Mouse (Mus musculus) megakaryocyte, embryonic 14.5 days (primary cell): ENCODE data around the gene Vti1b. TPM values are rescaled to one million over a fixed set of nuclear protein-coding genes. Genes with fewer than 3 reads are reported as not detected.

Experiments used
- H3K27me3 ChIP-seq: replicated peaks from 2 replicates; pipeline ENCODE3; 2012; ENCODE audit warnings: inconsistent platforms
- H3K36me3 ChIP-seq: replicated peaks from 2 replicates; pipeline ENCODE3; 2012; ENCODE audit warnings: low read length, inconsistent platforms, mixed read lengths
- H3K4me1 ChIP-seq: 2 replicates; pipeline ENCODE4 v1.6.1; 2012; ENCODE audit warnings: inconsistent platforms
- H3K4me3 ChIP-seq: replicated peaks from 2 replicates; pipeline ENCODE3; 2012; ENCODE audit warnings: moderate library complexity, mild to moderate bottlenecking, inconsistent platforms
- H3K9me3 ChIP-seq: 2 replicates; pipeline ENCODE4 v1.6.1; 2012; ENCODE audit warnings: inconsistent platforms
- FLI1 ChIP-seq: IDR thresholded peaks from 2 replicates; pipeline ENCODE4 v1.6.1; 2012; ENCODE audit warnings: low read length, inconsistent platforms, mixed read lengths
- GATA1 ChIP-seq: IDR thresholded peaks from 3 replicates; pipeline ENCODE4 v1.6.1; 2012; ENCODE audit warnings: mixed read lengths, low read length, inconsistent platforms, borderline replicate concordance
- polyA plus RNA-seq: library from polyadenylated mRNA; stranded (reverse); fragments of >175 nt; gene quantifications from 2 replicates; pipeline ENCODE4 v1.2.3, GENCODE M21; 2012; ENCODE audit warnings: low replicate concordance; ENCODE audit not compliant: insufficient read depth

The Vti1b gene
- polyA plus RNA-seq, 1 experiment, result 102 TPM

DNA sequence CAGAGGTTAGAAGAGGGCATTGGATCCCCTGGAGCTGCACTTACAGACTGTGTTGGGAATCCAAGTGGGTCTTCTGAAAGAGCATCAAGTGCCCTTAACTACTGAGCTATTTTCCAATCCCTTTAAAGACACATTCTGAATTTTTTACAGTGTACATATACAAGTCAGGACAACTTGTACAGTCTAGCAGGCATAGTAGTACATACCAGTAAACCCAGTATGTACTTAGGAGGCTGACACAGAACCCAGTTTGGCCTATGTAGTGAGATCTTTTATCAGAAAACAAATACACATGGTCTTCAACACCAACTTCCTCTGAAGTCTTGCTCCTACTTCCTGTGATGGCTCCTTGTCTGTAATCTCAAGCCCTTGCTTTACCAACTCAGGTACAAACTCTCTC is 33.5 kb downstream of the Vti1b start:
- H3K4me1 ChIP-seq, result peaks cover 5% of the 10 kb centered on the region; the same call in 1 of the 2 replicates
- H3K4me3 ChIP-seq, result no peak overlapping the region

GRCm38 (mm10) chr12:79136949-79137348 is 35.5 kb downstream of the Vti1b start:
- Histone ChIP-seq H3K36me3 (no peaks in the 10 kb centered on the region), H3K9me3 (peaks cover 6% of the 10 kb centered on the region; the same call in 1 of the 2 replicates)
- no peak for TF ChIP-seq FLI1
- TF ChIP-seq GATA1, result no peak

More for the DNA sequence above, 33.5 kb downstream of the Vti1b start:
- Histone ChIP-seq H3K36me3 (no peaks in the 10 kb centered on the region), H3K9me3 (no peaks in the 10 kb centered on the region), H3K27me3 (peaks cover 8% of the 10 kb centered on the region)
- no peak for TF ChIP-seq FLI1

GRCm38 (mm10) chr12:79135105-79135504 is 37.4 kb downstream of the Vti1b start:
- H3K36me3 ChIP-seq, result no peaks in the 10 kb centered on the region
- TF ChIP-seq FLI1 (no peak), GATA1 (no peak)
- peaks cover 27% of the 10 kb centered on the region for H3K4me1 ChIP-seq
- H3K4me3 ChIP-seq, result no peak overlapping the region
- peaks cover 6% of the 10 kb centered on the region; the same call in 1 of the 2 replicates for H3K9me3 ChIP-seq
- peaks cover 44% of the 10 kb centered on the region for H3K27me3 ChIP-seq

More at GRCm38 (mm10) chr12:79136949-79137348, 35.5 kb downstream of the Vti1b start:
- H3K27me3 ChIP-seq, result peaks cover 26% of the 10 kb centered on the region
- H3K4me1 ChIP-seq, result peaks cover 9% of the 10 kb centered on the region
- no peak overlapping the region for H3K4me3 ChIP-seq

- TF ChIP-seq FLI1 (no peak), GATA1 (no peak)
- Histone ChIP-seq H3K4me3 (no peak overlapping the region), H3K36me3 (no peaks in the 10 kb centered on the region), H3K9me3 (peaks cover 6% of the 10 kb centered on the region; the same call in 1 of the 2 replicates), H3K27me3 (peaks cover 44% of the 10 kb centered on the region), H3K4me1 (peaks cover 27% of the 10 kb centered on the region)
These were observed 37.8 kb downstream of the Vti1b start for GRCm38 (mm10) chr12:79134676-79135075.

- H3K4me3 ChIP-seq, result peak overlapping the region; percentile 75
These were observed 40.6 kb downstream of the Vti1b start for GRCm38 (mm10) chr12:79131706-79132460.

DNA sequence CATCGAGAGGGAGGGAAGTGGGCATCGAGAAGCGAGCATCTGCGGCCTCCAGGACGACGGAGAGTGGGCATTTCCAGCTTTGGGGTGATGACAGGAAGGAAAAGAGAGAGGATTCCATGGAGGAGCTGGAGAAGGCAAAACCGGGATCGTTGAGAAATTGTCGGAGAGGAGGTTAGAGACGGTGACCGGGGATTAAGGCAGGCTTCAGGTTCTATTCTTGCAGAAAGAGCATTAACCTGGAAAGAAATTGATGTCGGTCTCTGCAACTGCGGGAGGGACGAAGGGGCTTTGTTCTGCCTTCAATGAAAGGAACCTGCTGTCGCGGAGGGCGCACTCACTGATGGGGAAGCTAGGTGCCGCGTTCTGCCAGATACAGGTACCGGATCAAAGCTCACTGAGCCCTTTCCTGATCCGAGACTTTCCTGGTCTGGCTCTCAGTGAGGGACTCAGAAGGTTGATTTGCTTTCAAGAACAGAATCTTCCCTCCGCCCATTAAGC is 41.2 kb downstream of the Vti1b start:
- Histone ChIP-seq H3K4me1 (peaks cover 27% of the 10 kb centered on the region), H3K27me3 (peaks cover 44% of the 10 kb centered on the region), H3K9me3 (peaks cover 6% of the 10 kb centered on the region; the same call in 1 of the 2 replicates), H3K36me3 (no peaks in the 10 kb centered on the region), H3K4me3 (peak overlapping the region; percentile 89)
- TF ChIP-seq GATA1, result no peak
- TF ChIP-seq FLI1, result no peak

More at GRCm38 (mm10) chr12:79131706-79132460, 40.6 kb downstream of the Vti1b start:
- no peaks in the 10 kb centered on the region for H3K36me3 ChIP-seq
- H3K27me3 ChIP-seq, result peaks cover 46% of the 10 kb centered on the region
- H3K9me3 ChIP-seq, result peaks cover 6% of the 10 kb centered on the region; the same call in 1 of the 2 replicates
- TF ChIP-seq FLI1 (no peak), GATA1 (no peak)
- H3K4me1 ChIP-seq, result peaks cover 27% of the 10 kb centered on the region

GRCm38 (mm10) chr12:79130299-79131177 is 41.9 kb downstream of the Vti1b start, which contains the start of gene Arg2:
Arg2 (plus strand) TSS chr12:79130777.
- peaks cover 6% of the 10 kb centered on the region; the same call in 1 of the 2 replicates for H3K9me3 ChIP-seq
- no peaks in the 10 kb centered on the region for H3K36me3 ChIP-seq
- peaks cover 44% of the 10 kb centered on the region for H3K27me3 ChIP-seq
- peaks cover 27% of the 10 kb centered on the region for H3K4me1 ChIP-seq
- no peak for TF ChIP-seq FLI1
- TF ChIP-seq GATA1, result no peak
- H3K4me3 ChIP-seq, result peak within 1 kb of the TSS; percentile 89

GRCm38 (mm10) chr12:79122820-79123219 is 49.6 kb downstream of the Vti1b start:
- Histone ChIP-seq H3K4me1 (no peaks in the 10 kb centered on the region), H3K27me3 (peaks cover 10% of the 10 kb centered on the region), H3K4me3 (no peak overlapping the region), H3K36me3 (no peaks in the 10 kb centered on the region), H3K9me3 (no peaks in the 10 kb centered on the region)
- TF ChIP-seq GATA1 (no peak), FLI1 (no peak)

GRCm38 (mm10) chr12:79118991-79119390 is 53.5 kb downstream of the Vti1b start:
- no peaks in the 10 kb centered on the region for H3K36me3 ChIP-seq
- H3K9me3 ChIP-seq, result no peaks in the 10 kb centered on the region
- H3K4me3 ChIP-seq, result no peak overlapping the region
- TF ChIP-seq FLI1, result no peak
- TF ChIP-seq GATA1, result no peak
- peaks cover 17% of the 10 kb centered on the region for H3K27me3 ChIP-seq
- no peaks in the 10 kb centered on the region for H3K4me1 ChIP-seq

Other genes starting within 250 kb of the Vti1b start
- gene Tmem229b, start 165.0 kb downstream of the Vti1b start, polyA plus RNA-seq, result 10.9 and 11.1 TPM in 2 replicates
- 0.02 TPM in 1 of 2 replicates, not detected in the other for gene Plekhh1, start 143.5 kb downstream of the Vti1b start, polyA plus RNA-seq
- gene Pigh, start 83.0 kb downstream of the Vti1b start, polyA plus RNA-seq, result 1.2 TPM in 1 of 2 replicates, not detected in the other
- gene Arg2, start 41.9 kb downstream of the Vti1b start, polyA plus RNA-seq, result 0.43 TPM in 1 of 2 replicates, not detected in the other
- 1.2 and 2.0 TPM in 2 replicates for gene Rdh11, start 19.6 kb upstream of the Vti1b start, polyA plus RNA-seq
- 0.13 TPM in 1 of 2 replicates, not detected in the other for gene Rdh12, start 36.2 kb upstream of the Vti1b start, polyA plus RNA-seq
- gene Zfyve26, start 123.6 kb upstream of the Vti1b start, polyA plus RNA-seq, result 0.65 and 2.8 TPM in 2 replicates
- gene Rad51b, start 124.6 kb upstream of the Vti1b start, polyA plus RNA-seq, result 0.30 TPM in 1 of 2 replicates, not detected in the other